Mouse (Mus musculus) left cerebral cortex, postnatal 36 days (tissue): ENCODE data around the gene Ddx27. TPM values are rescaled to one million over a fixed set of nuclear protein-coding genes. Genes with fewer than 3 reads are reported as not detected.

Source experiments
- DNase-seq, 2 experiments: peaks; one replicate each; pipeline ENCODE4 v3.0.0; 2021 to 2022; ENCODE audit warnings: low spot score in 2 of 2, mixed read lengths in 1 of 2
- intact Hi-C: fragments of 180-260 bp; cut with DNase I; formaldehyde crosslinking; loops from one replicate; pipeline ENCODE4 v1.15.1; 2025
- total RNA-seq, 2 experiments: library from RNA; stranded (reverse); gene quantifications; 2 replicates each; pipeline ENCODE4 v1.2.3; 2021

Gene Ddx27
- total RNA-seq, 2 experiments from 2014 or later, result 26.0 to 39.1 TPM

DNA sequence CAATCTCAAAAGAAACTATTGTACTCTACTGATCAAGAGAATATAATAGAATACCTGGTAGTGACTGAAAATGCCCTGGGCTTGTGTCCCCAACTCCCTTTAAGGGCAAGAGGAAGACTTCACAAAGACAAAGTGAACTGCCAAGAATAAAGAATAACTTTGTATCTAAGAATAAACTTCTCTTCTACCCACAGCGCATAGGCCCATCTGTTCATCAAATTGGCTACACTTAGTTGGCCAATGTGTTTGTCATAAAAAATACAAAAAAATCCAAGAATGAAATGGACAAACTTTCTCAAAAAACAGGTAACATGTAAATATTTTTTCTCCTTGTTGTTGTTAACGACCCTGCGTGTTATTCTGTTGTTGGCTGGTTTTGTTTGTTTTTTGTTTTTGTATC lies 4.4 kb upstream of the Ddx27 start:
- DNase-seq, result no peak
- intact Hi-C loops, result no loop called here

DNA sequence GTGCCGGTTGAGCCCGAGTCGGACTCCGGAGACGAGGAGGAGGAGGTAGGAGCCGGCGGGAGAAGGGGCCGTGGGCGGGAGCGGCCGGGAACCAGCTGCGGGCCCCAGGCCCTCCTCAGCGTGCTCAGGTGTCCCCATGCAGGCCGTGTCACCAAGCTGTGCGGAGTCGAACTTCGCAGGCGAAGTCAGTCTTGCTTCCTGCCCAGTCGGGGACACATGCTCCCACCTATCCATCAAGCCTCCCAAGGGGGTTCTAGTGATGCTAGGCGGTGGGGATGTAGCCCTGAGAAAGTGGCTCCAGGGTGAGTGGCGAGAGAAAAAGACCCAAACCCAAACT lies 357 bp downstream of the Ddx27 start:
- DNase-seq, result no peak
- intact Hi-C loops, result loop anchor here (5.0 kb wide), 1 partner anchor 42 kb away; no protein-coding TSS in a partner anchor

DNA sequence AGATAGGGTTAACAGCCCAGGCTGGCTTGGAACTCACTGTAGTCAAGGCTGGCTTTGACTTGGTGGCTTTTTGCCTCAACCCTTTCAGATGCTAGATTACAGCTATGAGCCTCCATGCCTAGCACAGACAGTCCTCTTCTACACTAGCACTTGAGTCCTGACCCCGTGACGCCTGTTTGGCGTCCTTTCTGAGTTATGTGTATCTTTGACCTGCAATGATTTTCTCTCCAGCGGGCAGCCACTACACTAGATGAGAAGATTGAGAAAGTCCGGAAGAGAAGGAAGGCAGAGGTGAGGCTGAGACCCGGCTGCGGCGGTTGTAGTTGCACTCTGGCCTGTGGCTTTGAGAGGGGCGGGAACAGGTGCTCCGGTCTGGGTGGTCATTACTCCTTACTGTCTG lies 4.4 kb downstream of the Ddx27 start:
- intact Hi-C loops, result loop anchor here (5.0 kb wide), 1 partner anchor 38 kb away; no protein-coding TSS in a partner anchor
- no peak for DNase-seq

DNA sequence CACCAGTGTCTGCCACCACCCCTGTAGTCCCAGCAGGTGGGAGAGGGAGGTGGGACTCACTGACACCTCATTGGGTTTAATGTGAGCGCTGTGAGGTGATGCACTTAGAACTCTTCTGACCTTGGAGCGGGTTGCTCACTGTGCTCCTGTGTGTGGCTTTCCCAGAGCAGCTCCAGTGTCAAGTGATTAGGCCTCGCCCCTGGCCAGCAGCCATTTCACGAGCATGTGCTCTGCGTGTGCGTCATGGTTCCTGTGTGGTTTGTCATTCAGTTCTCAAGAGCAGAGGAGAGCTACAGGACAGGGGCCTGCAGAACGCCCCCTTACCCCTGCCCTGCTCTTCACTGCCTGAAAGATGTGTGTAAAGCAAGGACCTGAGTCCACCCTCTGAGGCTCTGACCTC lies 13.6 kb downstream of the Ddx27 start:
- intact Hi-C loops, result no loop called here
- no peak for DNase-seq

DNA sequence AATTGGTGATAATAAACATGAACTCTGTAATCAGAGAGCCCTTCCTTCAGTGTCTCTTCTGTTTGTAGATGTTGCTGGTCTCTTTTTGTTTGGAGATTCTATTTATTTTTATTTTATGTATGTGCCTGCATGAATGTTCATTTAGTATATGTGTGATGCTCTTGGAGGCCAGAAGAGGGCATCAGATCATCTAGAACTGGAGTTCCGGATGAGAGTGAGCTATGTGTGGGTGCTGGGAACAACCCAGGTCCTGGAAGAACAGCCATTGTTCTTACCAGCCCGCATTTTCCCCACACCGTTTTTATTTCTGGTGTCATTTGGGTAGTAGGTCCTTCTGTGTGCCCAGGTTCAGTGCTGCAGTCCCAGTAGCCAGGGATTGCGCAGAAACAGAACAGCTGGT lies 15.5 kb downstream of the Ddx27 start:
- no peak for DNase-seq
- intact Hi-C loops, result no loop called here

DNA sequence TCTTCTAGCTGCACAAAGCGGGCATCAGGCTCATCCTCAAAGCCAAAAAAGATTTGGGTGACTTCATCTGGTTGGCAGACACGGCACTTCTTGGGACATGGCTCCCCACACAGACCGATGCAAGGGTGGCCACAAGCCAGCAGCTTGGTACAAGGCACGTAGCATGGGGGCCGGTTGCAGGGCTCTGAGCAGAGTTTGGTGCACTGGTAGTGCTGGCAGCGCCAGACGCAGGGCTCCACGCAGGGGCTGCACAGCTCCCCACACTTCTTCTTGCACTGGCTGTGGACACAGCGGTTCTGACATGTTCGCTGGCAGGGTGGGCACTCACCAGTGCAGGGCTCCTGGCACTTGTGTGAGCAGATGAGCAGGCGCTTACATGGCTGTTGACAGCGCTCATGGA lies 22.7 kb downstream of the Ddx27 start:
- DNase-seq, result peak in 1 of 2 experiments; percentile 27
- intact Hi-C loops, result no loop called here

DNA sequence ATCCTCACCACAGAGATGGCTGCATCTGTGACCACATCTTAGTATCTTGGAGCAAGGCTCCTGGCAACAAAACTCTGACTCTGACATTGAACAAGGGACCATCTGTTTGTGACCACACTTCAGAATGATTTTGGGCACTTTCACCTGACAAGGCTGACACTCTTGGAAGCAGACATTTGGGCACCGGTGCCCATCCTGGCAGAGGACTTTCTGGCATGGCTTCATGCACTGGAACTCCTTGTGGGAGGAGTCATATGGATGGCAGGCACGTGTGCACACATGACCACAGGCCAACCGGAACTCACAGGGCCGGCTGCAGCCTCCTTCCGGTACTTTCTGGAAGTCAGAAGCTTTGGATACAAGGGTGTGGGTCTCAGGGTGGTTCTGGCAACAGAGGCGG lies 23.3 kb downstream of the Ddx27 start:
- intact Hi-C loops, result no loop called here

DNA sequence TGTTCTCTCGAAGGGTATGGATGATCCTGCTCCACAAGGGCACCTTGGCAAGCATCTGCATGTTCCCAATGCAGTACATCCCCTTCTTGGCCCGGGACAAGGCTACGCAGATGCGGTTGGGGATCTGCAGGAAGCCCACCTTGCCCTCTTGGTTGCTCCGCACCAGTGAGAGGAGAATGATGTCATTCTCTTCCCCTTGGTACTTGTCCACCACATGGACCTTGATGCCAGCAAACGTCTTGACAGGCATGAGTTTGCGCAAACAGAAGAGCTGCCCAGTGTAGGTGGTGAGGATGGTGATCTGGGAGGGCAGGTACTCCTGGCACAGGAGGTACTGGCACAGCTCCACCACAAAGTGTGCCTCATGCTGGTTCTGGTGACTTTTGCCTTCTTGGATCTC lies 23.7 kb downstream of the Ddx27 start:
- DNase-seq, result no peak
- intact Hi-C loops, result no loop called here

More for the DNA sequence above, 23.3 kb downstream of the Ddx27 start:
- DNase-seq, result no peak

DNA sequence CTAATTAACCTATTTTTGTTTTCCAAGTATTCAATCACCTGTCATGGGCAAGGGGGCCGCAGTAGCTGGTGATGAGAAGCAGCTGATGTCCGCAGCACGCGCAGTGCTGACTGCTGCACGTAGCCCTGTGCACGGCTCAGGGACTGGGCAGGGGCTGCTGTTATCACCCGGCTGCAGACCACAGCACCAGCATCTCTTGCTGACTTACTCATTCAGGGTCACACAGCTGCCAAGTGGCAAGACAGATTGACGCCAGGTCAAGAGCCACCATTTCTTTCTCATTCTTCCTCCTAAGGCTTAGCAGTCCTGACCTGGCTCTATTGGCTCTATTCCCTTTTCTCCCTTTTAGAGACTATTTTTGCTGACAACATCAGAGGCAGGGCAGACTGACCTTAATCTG lies 24.4 kb downstream of the Ddx27 start:
- no peak for DNase-seq
- intact Hi-C loops, result no loop called here

DNA sequence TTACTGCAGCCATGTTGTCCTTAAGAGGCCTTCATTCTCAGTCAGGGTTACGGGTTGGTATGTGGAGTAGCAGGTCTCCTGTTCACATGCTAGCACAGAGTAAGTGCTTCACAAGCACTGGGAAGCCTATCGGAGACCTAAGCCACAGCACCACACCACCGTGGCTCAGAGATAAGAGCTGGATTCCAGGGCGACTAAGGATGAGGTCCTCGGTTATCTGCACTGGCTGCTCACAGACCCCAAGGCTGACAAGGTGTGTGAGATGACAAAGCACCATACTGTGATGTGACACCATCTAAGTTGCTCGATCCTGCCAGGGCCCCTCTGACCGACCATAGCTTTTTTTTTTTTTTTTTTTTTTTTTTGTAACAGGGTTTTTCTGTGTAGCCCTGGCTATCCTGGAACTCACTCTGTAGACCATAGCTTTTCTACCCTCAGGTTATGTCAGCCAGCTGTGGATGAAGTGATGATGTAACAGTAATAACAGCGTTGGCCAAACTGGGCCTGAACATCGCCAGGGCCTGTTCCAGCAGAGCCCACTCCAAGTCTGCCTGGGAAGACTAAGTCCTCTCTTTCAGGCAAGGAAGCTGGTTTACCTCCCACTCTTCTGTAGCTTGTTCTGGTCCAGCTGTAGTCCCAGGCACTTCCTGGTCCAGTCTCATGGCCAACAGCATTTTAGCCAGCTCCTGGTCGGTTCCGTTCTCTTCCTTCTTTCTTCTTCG lies 28.6 kb downstream of the Ddx27 start:
- intact Hi-C loops, result no loop called here
- no peak for DNase-seq

DNA sequence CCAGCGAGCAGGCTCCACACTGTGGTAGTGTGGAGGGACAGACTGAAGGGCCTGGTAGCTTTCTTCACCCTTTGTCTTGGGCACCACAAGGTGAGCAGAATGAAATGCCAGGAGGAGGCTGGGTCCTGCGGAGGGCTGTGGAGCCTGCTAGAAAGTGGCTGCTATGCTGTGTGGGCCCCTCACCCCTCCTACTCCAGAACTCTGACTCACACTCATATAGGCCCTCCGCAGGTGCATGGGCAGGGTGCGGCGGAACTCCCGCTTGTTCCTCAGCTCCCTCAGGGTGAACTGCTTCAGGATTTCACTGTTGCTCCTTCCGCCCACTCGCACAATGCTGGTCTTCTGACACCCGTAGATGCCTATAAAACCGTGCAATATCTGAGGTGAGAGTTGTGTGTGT lies 33.2 kb downstream of the Ddx27 start:
- DNase-seq, result no peak
- intact Hi-C loops, result no loop called here

DNA sequence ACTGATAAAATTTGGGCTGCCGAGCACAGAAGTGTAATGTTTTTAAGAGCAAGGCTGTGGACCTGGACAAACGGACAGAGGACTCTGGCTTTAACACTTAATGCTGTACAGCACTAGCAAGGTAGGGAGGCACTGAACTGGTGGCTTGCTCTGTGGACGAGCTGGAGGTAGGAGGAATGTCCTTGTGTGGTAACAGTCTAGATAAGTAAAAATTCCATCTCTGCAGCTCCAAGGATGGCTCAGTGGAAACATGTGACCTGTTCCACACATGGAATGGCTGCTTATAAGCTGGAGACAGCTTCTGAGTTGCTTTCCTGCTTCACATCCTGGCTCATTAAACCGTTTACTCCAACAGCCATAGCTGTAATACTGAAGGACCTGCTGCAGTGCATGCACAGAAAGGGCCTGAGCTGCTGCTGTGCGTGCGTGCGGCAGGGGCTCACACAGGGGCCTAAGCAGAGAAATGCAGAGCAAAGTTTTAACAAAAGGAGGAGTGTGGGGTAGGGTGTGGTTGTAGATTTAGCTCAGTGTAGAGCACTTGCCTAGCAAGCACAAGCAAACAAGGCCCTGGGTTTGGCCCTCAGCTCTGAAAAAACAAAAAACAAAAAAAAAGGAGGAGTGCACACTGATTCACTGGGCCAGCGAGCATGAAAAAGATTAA lies 33.8 kb downstream of the Ddx27 start:
- DNase-seq, result no peak
- intact Hi-C loops, result no loop called here

DNA sequence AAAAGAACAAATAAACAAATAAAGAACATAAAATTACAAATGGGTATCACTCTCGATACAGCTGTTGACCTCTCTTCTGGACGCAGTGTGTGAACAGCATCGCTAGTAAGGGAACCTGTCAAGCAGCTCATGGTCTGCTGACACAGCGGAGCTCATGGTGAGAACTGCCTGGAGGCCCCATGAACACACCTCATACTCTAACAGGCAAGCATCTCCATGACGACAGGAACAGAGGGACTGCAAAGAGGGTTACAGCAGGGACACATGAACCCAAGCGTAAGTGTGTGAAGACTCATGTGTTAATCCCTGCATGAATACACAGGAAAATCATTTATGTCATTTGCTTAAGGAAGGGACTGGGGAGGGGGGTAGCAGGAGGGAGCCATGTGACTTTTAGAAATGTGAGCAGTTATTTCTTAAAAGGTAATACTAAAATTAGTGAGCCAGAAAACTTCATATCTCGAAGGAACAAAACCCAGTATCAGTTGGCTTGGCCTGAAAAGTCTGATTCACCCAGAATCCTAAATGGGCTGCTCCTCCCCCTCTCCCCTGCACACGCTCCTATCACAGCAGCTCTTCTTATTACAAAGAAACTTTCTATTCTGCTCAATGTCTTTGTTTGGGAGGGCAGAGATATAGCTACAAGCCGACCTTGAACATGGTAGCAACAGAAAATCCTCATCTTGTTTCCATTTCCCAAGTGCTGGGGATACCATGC lies 38.3 kb downstream of the Ddx27 start:
- intact Hi-C loops, result no loop called here
- DNase-seq, result no peak

DNA sequence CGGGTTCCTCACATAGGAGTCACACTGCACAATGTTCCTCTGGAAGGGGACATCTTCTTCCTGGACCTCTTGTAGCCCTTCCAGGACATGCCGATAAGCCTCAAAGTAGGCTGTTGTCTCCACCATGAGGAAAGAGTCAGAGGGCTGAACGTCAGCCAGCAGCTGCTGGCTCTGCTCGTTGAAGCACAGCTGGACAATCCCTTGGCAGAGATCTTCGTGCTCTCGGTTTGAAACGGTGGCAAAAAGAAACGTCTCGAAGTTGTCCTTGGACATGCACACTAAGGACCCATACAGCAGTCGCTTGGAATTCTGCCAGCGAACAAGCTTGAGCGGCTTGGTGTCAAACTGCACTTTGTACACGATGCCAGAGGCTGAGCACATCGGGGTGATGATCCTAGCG lies 40.4 kb downstream of the Ddx27 start:
- intact Hi-C loops, result loop anchor here (5.0 kb wide), 1 partner anchor 38 kb away; the partner anchor contains the start of gene Ddx27
- no peak for DNase-seq

DNA sequence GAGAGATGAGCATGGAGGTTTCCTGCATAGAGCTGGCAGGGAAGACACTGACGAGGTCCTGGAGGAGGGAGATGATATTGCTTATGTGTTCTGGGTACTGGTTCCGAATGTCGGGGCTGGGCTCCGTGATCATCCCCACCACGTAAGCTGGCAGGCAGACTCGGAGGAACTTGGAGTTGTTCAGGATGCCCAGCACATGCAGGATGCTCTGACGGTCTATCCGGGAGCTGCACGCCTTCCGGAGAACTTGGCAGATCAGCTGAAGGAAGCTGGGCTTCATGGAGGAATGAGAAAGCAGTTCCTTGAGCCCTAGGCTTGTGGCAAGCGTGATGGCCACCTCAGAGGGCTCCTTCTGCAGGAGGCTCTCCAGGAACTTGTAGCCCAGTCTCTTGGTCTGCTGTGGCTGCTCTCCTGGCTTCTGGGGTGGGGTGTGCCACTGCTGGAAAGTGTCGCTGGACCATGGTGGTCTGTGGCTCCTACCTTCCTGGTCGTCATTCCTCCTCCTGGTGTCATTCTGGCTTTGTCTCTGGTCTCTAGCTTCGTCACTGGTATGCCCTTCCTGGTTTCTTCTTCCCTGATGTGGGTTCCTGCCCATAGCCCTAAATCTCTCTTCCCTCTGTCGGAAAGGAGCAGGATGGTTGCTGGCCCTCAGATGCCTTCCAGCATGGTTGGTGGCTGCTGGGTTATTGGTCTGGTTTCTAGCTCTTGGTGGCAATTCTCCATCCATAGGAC lies 41.4 kb downstream of the Ddx27 start:
- intact Hi-C loops, result loop anchor here (5.0 kb wide), 1 partner anchor 39 kb away; the partner anchor contains the start of gene Ddx27
- DNase-seq, result no peak

DNA sequence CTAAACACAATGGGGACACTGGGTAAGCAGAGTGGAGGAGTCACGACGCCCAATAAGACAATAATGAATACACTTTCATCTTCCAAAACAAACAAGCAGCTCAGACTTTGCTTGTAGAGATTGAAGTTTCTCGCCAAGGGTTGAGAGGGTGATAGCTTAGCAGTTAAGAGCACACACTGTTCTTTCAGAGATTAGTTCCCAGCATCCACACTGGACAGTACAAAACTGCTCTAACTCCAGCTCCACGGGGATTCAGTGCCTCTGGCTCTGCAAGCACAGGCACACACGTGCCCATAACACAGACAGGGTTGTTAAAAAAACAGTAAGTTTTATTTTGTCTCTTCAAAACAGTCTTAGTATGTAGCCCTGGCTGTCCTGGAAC lies 41.9 kb downstream of the Ddx27 start:
- intact Hi-C loops, result loop anchor here (5.0 kb wide), 1 partner anchor 40 kb away; the partner anchor contains the start of gene Ddx27
- DNase-seq, result no peak

DNA sequence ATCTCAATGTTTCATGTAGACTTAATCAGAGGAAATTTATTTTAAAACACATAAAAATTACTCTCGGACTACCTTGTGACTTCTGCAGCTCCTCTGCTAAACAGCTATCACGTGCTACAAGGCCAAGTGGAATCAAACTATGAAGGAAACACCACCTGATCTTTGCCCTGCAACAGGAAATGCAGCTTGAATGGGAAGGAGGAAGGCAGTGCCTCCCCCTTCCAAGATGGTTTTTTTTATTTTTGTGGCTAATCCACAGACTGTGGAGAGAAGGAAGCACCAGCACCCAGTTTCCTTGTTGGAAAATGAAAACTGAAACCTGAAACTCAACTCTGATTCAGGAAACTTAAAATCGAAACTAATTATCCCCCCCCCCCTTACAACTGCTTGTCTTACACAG lies 43.2 kb downstream of the Ddx27 start:
- no peak for DNase-seq
- intact Hi-C loops, result loop anchor here (5.0 kb wide), 1 partner anchor 41 kb away; the partner anchor contains the start of gene Ddx27

DNA sequence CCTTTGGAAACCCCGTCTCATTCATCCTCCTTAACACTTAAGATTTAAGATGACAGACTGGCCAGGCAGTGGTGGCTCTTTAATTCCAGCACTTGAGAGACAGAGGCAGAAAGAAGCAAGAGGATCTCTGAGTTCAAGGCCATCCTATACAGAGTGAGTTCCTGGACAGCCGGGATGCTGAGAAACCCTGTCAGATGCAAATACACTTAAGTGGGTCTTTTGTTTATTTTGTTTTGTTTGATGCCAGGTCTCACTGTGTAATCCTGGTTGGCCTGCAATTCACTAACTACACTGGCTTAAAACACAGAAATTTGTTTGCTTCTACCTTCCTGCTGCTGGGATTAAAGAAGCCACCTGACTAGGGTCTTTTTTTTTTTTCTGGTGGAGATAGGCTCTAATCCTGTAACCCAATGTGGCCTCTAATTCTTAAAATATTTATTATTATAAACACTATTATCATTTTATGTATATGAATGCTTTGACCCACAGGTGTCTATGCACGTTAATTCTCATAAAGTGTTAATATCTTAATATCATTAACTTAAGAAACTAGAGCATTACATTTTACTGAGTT lies 43.9 kb downstream of the Ddx27 start:
- no peak for DNase-seq
- intact Hi-C loops, result loop anchor here (5.0 kb wide), 1 partner anchor 42 kb away; the partner anchor contains the start of gene Ddx27

DNA sequence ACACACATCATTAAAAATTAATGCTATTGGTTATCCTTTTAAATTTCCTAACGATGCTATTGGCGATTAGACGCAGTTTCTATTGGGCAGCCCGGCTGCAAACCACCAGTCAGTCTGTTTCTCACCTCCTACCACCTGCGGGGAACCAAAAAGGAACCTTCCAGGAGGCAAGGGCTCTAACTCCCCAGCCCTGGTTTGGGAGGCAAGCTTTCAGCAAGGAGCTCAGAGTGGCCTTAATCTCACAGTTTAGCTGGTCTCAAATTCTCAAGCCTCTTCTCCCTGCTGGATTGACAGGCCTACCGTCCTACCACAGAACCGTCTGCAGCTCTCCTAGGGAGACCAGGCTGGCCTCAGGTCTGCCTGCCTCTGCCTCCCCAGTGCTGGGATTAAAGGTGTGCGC lies 44.5 kb downstream of the Ddx27 start:
- DNase-seq, result no peak
- intact Hi-C loops, result loop anchor here (5.0 kb wide), 1 partner anchor 42 kb away; the partner anchor contains the start of gene Ddx27
